Mouse (Mus musculus) left cerebral cortex, adult 6 months (tissue): ENCODE measurements around the gene En1. TPM values are rescaled to one million over a fixed set of nuclear protein-coding genes. Genes with fewer than 3 reads are reported as not detected.

Experiments
- long read RNA-seq, 2 experiments: library from polyadenylated mRNA; unstranded; transcript quantifications; one replicate each; pipeline ENCODE4 v2.0.0; 2019 to 2020
- polyA plus RNA-seq: library from polyadenylated mRNA; unstranded; fragments of <200 nt; fragmentation: Nextera tagmentation; gene quantifications from 2 replicates; pipeline ENCODE4 v1.2.3, GENCODE M21; 2021

Gene En1
- polyA plus RNA-seq, result not detected in 2 replicates
- long read RNA-seq, experiment 1, result 0 reads
- long read RNA-seq, experiment 2, result 0 reads

GRCm38 (mm10) chr1:120602031-120602730 lies at the start of gene En1:
TSS of gene En1 (plus strand) at chr1:120602418.

Other genes with a start within 250 kb of the En1 start
- gene Marco, start 97.4 kb upstream of the En1 start, polyA plus RNA-seq, result not detected in 2 replicates